Mouse (Mus musculus): Measurements from ENCODE around the gene Mta2. TPM values are rescaled to one million over a fixed set of nuclear protein-coding genes. Genes with fewer than 3 reads are reported as not detected.

Gene Mta2
- total RNA-seq, 2 experiments from 2014 or later: 59.9 to 84.2 TPM

- no peak for ATAC-seq (replicated peaks; ENCODE audit: low FRiP score, poor library complexity, severe bottlenecking)
Measured at GRCm38 (mm10) chr19:8989567-8990431, 48.1 kb downstream of the Mta2 start.

- ATAC-seq (replicated peaks; ENCODE audit: low FRiP score, poor library complexity, severe bottlenecking): no peak
Measured at GRCm38 (mm10) chr19:8990432-8991102, 48.9 kb downstream of the Mta2 start.

GRCm38 (mm10) chr19:8991245-8991870 lies 49.7 kb downstream of the Mta2 start:
- no peak for ATAC-seq (replicated peaks; ENCODE audit: low FRiP score, poor library complexity, severe bottlenecking)

- ATAC-seq (replicated peaks; ENCODE audit: low FRiP score, poor library complexity, severe bottlenecking): no peak
Measured at GRCm38 (mm10) chr19:8991871-8992735, 50.4 kb downstream of the Mta2 start.

GRCm38 (mm10) chr19:8992769-8993624 lies 51.3 kb downstream of the Mta2 start:
- ATAC-seq (replicated peaks; ENCODE audit: low FRiP score, poor library complexity, severe bottlenecking): no peak; the same call in 1 of the 2 replicates

GRCm38 (mm10) chr19:8993625-8993912 lies 51.9 kb downstream of the Mta2 start:
- ATAC-seq (replicated peaks; ENCODE audit: low FRiP score, poor library complexity, severe bottlenecking): no peak

- no peak for ATAC-seq (replicated peaks; ENCODE audit: low FRiP score, poor library complexity, severe bottlenecking)
Measured at GRCm38 (mm10) chr19:8994813-8995607, 53.3 kb downstream of the Mta2 start.

- ATAC-seq (replicated peaks; ENCODE audit: low FRiP score, poor library complexity, severe bottlenecking): no peak
Measured at GRCm38 (mm10) chr19:8996601-8997000, 54.9 kb downstream of the Mta2 start.

- ATAC-seq (replicated peaks; ENCODE audit: low FRiP score, poor library complexity, severe bottlenecking): no peak
Measured at GRCm38 (mm10) chr19:8997546-8997945, 55.9 kb downstream of the Mta2 start.

- no peak for ATAC-seq (replicated peaks; ENCODE audit: low FRiP score, poor library complexity, severe bottlenecking)
Measured at GRCm38 (mm10) chr19:8998546-8998945, 56.9 kb downstream of the Mta2 start.

- no peak for ATAC-seq (replicated peaks; ENCODE audit: low FRiP score, poor library complexity, severe bottlenecking)
Measured at GRCm38 (mm10) chr19:8999223-8999622, 57.5 kb downstream of the Mta2 start.

Other genes with a start within 250 kb of the Mta2 start
Only the 30 nearest of the 32 such genes appear.
- not detected in 2 replicates for gene 1700092M07Rik, start 201.2 kb upstream of the Mta2 start, total RNA-seq (2015; ENCODE audit: low replicate concordance)
- not detected in 2 replicates for gene 1700092M07Rik, start 201.2 kb upstream of the Mta2 start, total RNA-seq (2017; ENCODE audit: low replicate concordance)
- gene Stx5a, start 200.5 kb upstream of the Mta2 start, total RNA-seq (2015; ENCODE audit: low replicate concordance): 67.0 and 97.7 TPM in 2 replicates
- 119 and 128 TPM in 2 replicates for gene Stx5a, start 200.5 kb upstream of the Mta2 start, total RNA-seq (2017; ENCODE audit: low replicate concordance)
- gene Nxf1, start 184.8 kb upstream of the Mta2 start, total RNA-seq (2015; ENCODE audit: low replicate concordance): 462 and 487 TPM in 2 replicates
- gene Nxf1, start 184.8 kb upstream of the Mta2 start, total RNA-seq (2017; ENCODE audit: low replicate concordance): 79.9 and 80.3 TPM in 2 replicates
- gene Tmem223, start 170.9 kb upstream of the Mta2 start, total RNA-seq (2015; ENCODE audit: low replicate concordance): 25.9 and 40.7 TPM in 2 replicates
- 11.0 and 21.9 TPM in 2 replicates for gene Tmem223, start 170.9 kb upstream of the Mta2 start, total RNA-seq (2017; ENCODE audit: low replicate concordance)
- 80.7 and 134 TPM in 2 replicates for gene Tmem179b, start 167.4 kb upstream of the Mta2 start, total RNA-seq (2015; ENCODE audit: low replicate concordance)
- 66.6 and 95.1 TPM in 2 replicates for gene Tmem179b, start 167.4 kb upstream of the Mta2 start, total RNA-seq (2017; ENCODE audit: low replicate concordance)
- 6.7 and 24.1 TPM in 2 replicates for gene Taf6l, start 155.5 kb upstream of the Mta2 start, total RNA-seq (2015; ENCODE audit: low replicate concordance)
- 10.5 and 10.9 TPM in 2 replicates for gene Taf6l, start 155.5 kb upstream of the Mta2 start, total RNA-seq (2017; ENCODE audit: low replicate concordance)
- 49.0 and 51.2 TPM in 2 replicates for gene Polr2g, start 143.3 kb upstream of the Mta2 start, total RNA-seq (2015; ENCODE audit: low replicate concordance)
- 16.5 and 25.8 TPM in 2 replicates for gene Polr2g, start 143.3 kb upstream of the Mta2 start, total RNA-seq (2017; ENCODE audit: low replicate concordance)
- gene Zbtb3, start 139.3 kb upstream of the Mta2 start, total RNA-seq (2015; ENCODE audit: low replicate concordance): not detected in 2 replicates
- gene Zbtb3, start 139.3 kb upstream of the Mta2 start, total RNA-seq (2017; ENCODE audit: low replicate concordance): 1.3 TPM in 1 of 2 replicates, not detected in the other
- 55.8 and 56.6 TPM in 2 replicates for gene Ttc9c, start 122.5 kb upstream of the Mta2 start, total RNA-seq (2015; ENCODE audit: low replicate concordance)
- gene Ttc9c, start 122.5 kb upstream of the Mta2 start, total RNA-seq (2017; ENCODE audit: low replicate concordance): 59.4 and 73.3 TPM in 2 replicates
- gene Hnrnpul2, start 121.9 kb upstream of the Mta2 start, total RNA-seq (2015; ENCODE audit: low replicate concordance): 54.9 and 64.2 TPM in 2 replicates
- 154 and 160 TPM in 2 replicates for gene Hnrnpul2, start 121.9 kb upstream of the Mta2 start, total RNA-seq (2017; ENCODE audit: low replicate concordance)
- gene AC129217.1, start 112.1 kb upstream of the Mta2 start, total RNA-seq (2015; ENCODE audit: low replicate concordance): not detected in 2 replicates
- 9.5 and 15.5 TPM in 2 replicates for gene AC129217.1, start 112.1 kb upstream of the Mta2 start, total RNA-seq (2017; ENCODE audit: low replicate concordance)
- gene Bscl2, start 104.4 kb upstream of the Mta2 start, total RNA-seq (2015; ENCODE audit: low replicate concordance): 33.9 and 36.0 TPM in 2 replicates
- 20.2 and 27.1 TPM in 2 replicates for gene Bscl2, start 104.4 kb upstream of the Mta2 start, total RNA-seq (2017; ENCODE audit: low replicate concordance)
- not detected in 2 replicates for gene Gng3, start 102.7 kb upstream of the Mta2 start, total RNA-seq (2015; ENCODE audit: low replicate concordance)
- gene Gng3, start 102.7 kb upstream of the Mta2 start, total RNA-seq (2017; ENCODE audit: low replicate concordance): not detected in 2 replicates
- 1.7 TPM in 1 of 2 replicates, not detected in the other for gene Lrrn4cl, start 91.1 kb upstream of the Mta2 start, total RNA-seq (2015; ENCODE audit: low replicate concordance)
- gene Lrrn4cl, start 91.1 kb upstream of the Mta2 start, total RNA-seq (2017; ENCODE audit: low replicate concordance): 0.39 TPM in 1 of 2 replicates, not detected in the other
- gene Ubxn1, start 70.4 kb upstream of the Mta2 start, total RNA-seq (2015; ENCODE audit: low replicate concordance): 46.1 and 49.9 TPM in 2 replicates
- gene Ubxn1, start 70.4 kb upstream of the Mta2 start, total RNA-seq (2017; ENCODE audit: low replicate concordance): 73.1 and 101 TPM in 2 replicates
- gene Uqcc3, start 61.0 kb upstream of the Mta2 start, total RNA-seq (2015; ENCODE audit: low replicate concordance): 8.8 and 23.1 TPM in 2 replicates
- gene Uqcc3, start 61.0 kb upstream of the Mta2 start, total RNA-seq (2017; ENCODE audit: low replicate concordance): 7.8 TPM in 1 of 2 replicates, not detected in the other
- 36.4 and 44.9 TPM in 2 replicates for gene Lbhd1, start 58.1 kb upstream of the Mta2 start, total RNA-seq (2015; ENCODE audit: low replicate concordance)
- gene Lbhd1, start 58.1 kb upstream of the Mta2 start, total RNA-seq (2017; ENCODE audit: low replicate concordance): 6.4 and 9.9 TPM in 2 replicates
- gene Gm49403, start 57.9 kb upstream of the Mta2 start, total RNA-seq (2015; ENCODE audit: low replicate concordance): not detected in 2 replicates
- gene Gm49403, start 57.9 kb upstream of the Mta2 start, total RNA-seq (2017; ENCODE audit: low replicate concordance): not detected in 2 replicates
- gene 1810009A15Rik, start 53.0 kb upstream of the Mta2 start, total RNA-seq (2015; ENCODE audit: low replicate concordance): 11.5 and 13.4 TPM in 2 replicates
- gene 1810009A15Rik, start 53.0 kb upstream of the Mta2 start, total RNA-seq (2017; ENCODE audit: low replicate concordance): 7.0 and 32.0 TPM in 2 replicates
- gene Gm49416, start 52.9 kb upstream of the Mta2 start, total RNA-seq (2015; ENCODE audit: low replicate concordance): not detected in 2 replicates
- not detected in 2 replicates for gene Gm49416, start 52.9 kb upstream of the Mta2 start, total RNA-seq (2017; ENCODE audit: low replicate concordance)
- 10.1 and 14.3 TPM in 2 replicates for gene Ints5, start 48.9 kb upstream of the Mta2 start, total RNA-seq (2015; ENCODE audit: low replicate concordance)
- gene Ints5, start 48.9 kb upstream of the Mta2 start, total RNA-seq (2017; ENCODE audit: low replicate concordance): 7.1 and 7.6 TPM in 2 replicates
- gene Ganab, start 43.8 kb upstream of the Mta2 start, total RNA-seq (2015; ENCODE audit: low replicate concordance): 71.0 and 83.0 TPM in 2 replicates
- gene Ganab, start 43.8 kb upstream of the Mta2 start, total RNA-seq (2017; ENCODE audit: low replicate concordance): 31.9 and 43.0 TPM in 2 replicates
- gene B3gat3, start 21.5 kb upstream of the Mta2 start, total RNA-seq (2015; ENCODE audit: low replicate concordance): 16.2 and 28.1 TPM in 2 replicates
- gene B3gat3, start 21.5 kb upstream of the Mta2 start, total RNA-seq (2017; ENCODE audit: low replicate concordance): 13.8 and 21.3 TPM in 2 replicates
- not detected in 2 replicates for gene Rom1, start 12.5 kb upstream of the Mta2 start, total RNA-seq (2015; ENCODE audit: low replicate concordance)
- not detected in 2 replicates for gene Rom1, start 12.5 kb upstream of the Mta2 start, total RNA-seq (2017; ENCODE audit: low replicate concordance)
- gene Eml3, start 12.3 kb upstream of the Mta2 start, total RNA-seq (2015; ENCODE audit: low replicate concordance): 6.5 and 9.6 TPM in 2 replicates
- 7.1 and 14.0 TPM in 2 replicates for gene Eml3, start 12.3 kb upstream of the Mta2 start, total RNA-seq (2017; ENCODE audit: low replicate concordance)
- gene Tut1, start 12.0 kb downstream of the Mta2 start, total RNA-seq (2015; ENCODE audit: low replicate concordance): 0.84 and 3.2 TPM in 2 replicates
- gene Tut1, start 12.0 kb downstream of the Mta2 start, total RNA-seq (2017; ENCODE audit: low replicate concordance): 3.7 and 4.4 TPM in 2 replicates
- gene Eef1g, start 25.2 kb downstream of the Mta2 start, total RNA-seq (2015; ENCODE audit: low replicate concordance): 198 and 228 TPM in 2 replicates
- 92.0 and 153 TPM in 2 replicates for gene Eef1g, start 25.2 kb downstream of the Mta2 start, total RNA-seq (2017; ENCODE audit: low replicate concordance)
- 13.0 and 13.8 TPM in 2 replicates for gene Ahnak, start 47.4 kb downstream of the Mta2 start, total RNA-seq (2015; ENCODE audit: low replicate concordance)
- 13.3 and 15.7 TPM in 2 replicates for gene Ahnak, start 47.4 kb downstream of the Mta2 start, total RNA-seq (2017; ENCODE audit: low replicate concordance)
- gene Scgb1a1, start 146.1 kb downstream of the Mta2 start, total RNA-seq (2015; ENCODE audit: low replicate concordance): not detected in 2 replicates
- not detected in 2 replicates for gene Scgb1a1, start 146.1 kb downstream of the Mta2 start, total RNA-seq (2017; ENCODE audit: low replicate concordance)
- gene Asrgl1, start 193.8 kb downstream of the Mta2 start, total RNA-seq (2015; ENCODE audit: low replicate concordance): 6.5 and 13.0 TPM in 2 replicates
- gene Asrgl1, start 193.8 kb downstream of the Mta2 start, total RNA-seq (2017; ENCODE audit: low replicate concordance): 3.7 and 4.5 TPM in 2 replicates